In genomic region chr11:72393243-72393642, GRCm38 (mm10) we compare ENCODE assay signal across 1 mouse cellular context.
TF ChIP-seq lines count a peak whose summit lies in the region.

No protein-coding gene starts in this region.

TF ChIP-seq in MEL, 35 proteins besides CTCF, POLR2A, EP300 and RAD21 (continued from another document):
- TF ChIP-seq ZNF384 (IDR thresholded peaks at IDR 0.05; ENCODE audit: low read depth, low read length) (no peak), NRF1 (IDR thresholded peaks at IDR 0.05; ENCODE audit: insufficient read depth, low read depth, low read length, poor library complexity, severe bottlenecking) (no peak), RCOR1 (IDR thresholded peaks at IDR 0.05; ENCODE audit: low read depth, low read length) (peak; percentile 66), HCFC1 (IDR thresholded peaks at IDR 0.05; ENCODE audit: low read depth, low read length) (no peak), MAFK (IDR thresholded peaks at IDR 0.05; ENCODE audit: borderline replicate concordance, low read depth, low read length) (no peak), MYB (IDR thresholded peaks at IDR 0.05; ENCODE audit: low read depth, low read length) (no peak), TCF12 (IDR thresholded peaks at IDR 0.05; ENCODE audit: low read depth, low read length) (peak; percentile 79; the same call in 1 of the 2 replicates), NELFE (IDR thresholded peaks at IDR 0.05; ENCODE audit: low read depth, low read length) (no peak), POLR2AphosphoS5 (IDR thresholded peaks at IDR 0.05; ENCODE audit: borderline replicate concordance, low read depth, low read length) (no peak), MAX (IDR thresholded peaks at IDR 0.05; ENCODE audit: low read length) (peak; percentile 77), SIN3A (IDR thresholded peaks at IDR 0.05; ENCODE audit: low read length) (peak; percentile 67), ETS1 (IDR thresholded peaks at IDR 0.05; ENCODE audit: low read depth, low read length) (peak; percentile 86), GABPA (IDR thresholded peaks at IDR 0.05; ENCODE audit: low read depth, low read length) (no peak), JUND (IDR thresholded peaks at IDR 0.05; ENCODE audit: low read depth, low read length) (no peak), ZKSCAN1 (IDR thresholded peaks at IDR 0.05; ENCODE audit: low read depth, low read length) (no peak), GATA1 (IDR thresholded peaks at IDR 0.05; ENCODE audit: low read depth, low read length) (peak; percentile 94), ZMIZ1 (IDR thresholded peaks at IDR 0.05; ENCODE audit: low read depth, low read length) (no peak), TAL1 (IDR thresholded peaks at IDR 0.05; ENCODE audit: low read length) (peak; percentile 60), MEF2A (IDR thresholded peaks at IDR 0.05; ENCODE audit: extremely low read depth, insufficient replicate concordance, low read depth, low read length, poor library complexity, severe bottlenecking) (no peak), POLR2AphosphoS2 (IDR thresholded peaks at IDR 0.05; ENCODE audit: low read length) (no peak), KAT2A (conservative IDR thresholded peaks at IDR 0.05; ENCODE audit: low read depth, low read length) (no peak), UBTF (IDR thresholded peaks at IDR 0.05; ENCODE audit: borderline replicate concordance, insufficient read depth, low read depth, low read length) (no peak), CHD1 (IDR thresholded peaks at IDR 0.05; ENCODE audit: low read depth, low read length) (no peak), ELF1 (IDR thresholded peaks at IDR 0.05; ENCODE audit: low read depth, low read length) (no peak), MXI1 (IDR thresholded peaks at IDR 0.05; ENCODE audit: low read depth, low read length) (peak; percentile 82)
